Mouse (Mus musculus): ENCODE measurements around the gene Thoc2. TPM values are rescaled to one million over a fixed set of nuclear protein-coding genes. Genes with fewer than 3 reads are reported as not detected.
"Not testable (repeated sequence)": the region's sequence is repeated elsewhere in the genome, so short reads cannot be mapped to it uniquely, and the experiment has no call there.

Gene Thoc2
- total and polyA plus RNA-seq, 3 experiments = 24.4 to 574 (median 43.0) TPM

GRCm38 (mm10) chrX:41931821-41932220 is 11.3 kb upstream of the Thoc2 start:
- H3K4me1 ChIP-seq (ENCODE audit: control insufficient read depth in 1 of 2, insufficient read depth in 2 of 2, low read length in 2 of 2); DNase-seq (ENCODE audit: low read depth, low spot score); H3K36me3 ChIP-seq (ENCODE audit: control insufficient read depth in 1 of 2, insufficient read depth in 2 of 2, low read length in 2 of 2); H3K9me3 ChIP-seq (replicated peaks; ENCODE audit: insufficient read depth, low read length); H3K4me3 ChIP-seq (ENCODE audit: control insufficient read depth in 1 of 2, insufficient read depth in 1 of 2, low read depth in 2 of 2, low read length in 2 of 2); H3K79me2 ChIP-seq (ENCODE audit: control insufficient read depth, insufficient read depth, low read length, poor library complexity); H3K27ac ChIP-seq (ENCODE audit: control insufficient read depth, low read depth, low read length); H3K9ac ChIP-seq (ENCODE audit: control insufficient read depth, low read depth, low read length, poor library complexity, severe bottlenecking); H3K27me3 ChIP-seq (ENCODE audit: control insufficient read depth in 1 of 2, insufficient read depth in 2 of 2, low read length in 2 of 2): not testable (repeated sequence)

GRCm38 (mm10) chrX:41924708-41925107 is 4.2 kb upstream of the Thoc2 start:
- no peaks in the 10 kb centered on the region; a peak in 1 of 4 replicates for H3K4me1 ChIP-seq (ENCODE audit: control insufficient read depth in 1 of 2, insufficient read depth in 2 of 2, low read length in 2 of 2)
- no peak overlapping the region for H3K9ac ChIP-seq (ENCODE audit: control insufficient read depth, low read depth, low read length, poor library complexity, severe bottlenecking)
- no peaks in the 10 kb centered on the region for H3K79me2 ChIP-seq (ENCODE audit: control insufficient read depth, insufficient read depth, low read length, poor library complexity)
- no peaks in the 10 kb centered on the region for H3K9me3 ChIP-seq (replicated peaks; ENCODE audit: insufficient read depth, low read length)
- TF ChIP-seq ELF1 (IDR thresholded peaks at IDR 0.05; ENCODE audit: low read depth, low read length) = no peak
- no peak for TF ChIP-seq GATA1 (IDR thresholded peaks at IDR 0.05; ENCODE audit: low read depth, low read length)
- TF ChIP-seq POLR2A (IDR thresholded peaks at IDR 0.05; ENCODE audit: control insufficient read depth in 1 of 2, insufficient read depth in 1 of 2, low read depth in 1 of 2, low read length in 2 of 2, poor library complexity in 1 of 2) = no peak
- TF ChIP-seq TCF12 (IDR thresholded peaks at IDR 0.05; ENCODE audit: low read depth, low read length) = no peak
- no peak for TF ChIP-seq POLR2AphosphoS5 (IDR thresholded peaks at IDR 0.05; ENCODE audit: borderline replicate concordance, low read depth, low read length)
- TF ChIP-seq MAZ (IDR thresholded peaks at IDR 0.05; ENCODE audit: low read depth, low read length) = no peak
- no peak for TF ChIP-seq MXI1 (IDR thresholded peaks at IDR 0.05; ENCODE audit: low read depth, low read length)
- H3K27me3 ChIP-seq (ENCODE audit: control insufficient read depth in 1 of 2, insufficient read depth in 2 of 2, low read length in 2 of 2) = no peaks in the 10 kb centered on the region
- no peak overlapping the region for H3K27ac ChIP-seq (ENCODE audit: control insufficient read depth, low read depth, low read length)
- H3K36me3 ChIP-seq (ENCODE audit: control insufficient read depth in 1 of 2, insufficient read depth in 2 of 2, low read length in 2 of 2) = no peaks in the 10 kb centered on the region
- DNase-seq (ENCODE audit: low read depth, low spot score) = no peak
- no peak overlapping the region for H3K4me3 ChIP-seq (ENCODE audit: control insufficient read depth in 1 of 2, insufficient read depth in 1 of 2, low read depth in 2 of 2, low read length in 2 of 2)

GRCm38 (mm10) chrX:41912061-41912401 is 8.4 kb downstream of the Thoc2 start:
- H3K9ac ChIP-seq (ENCODE audit: control insufficient read depth, low read depth, low read length, poor library complexity, severe bottlenecking) = peak overlapping the region; percentile 87
- H3K36me3 ChIP-seq (ENCODE audit: control insufficient read depth in 1 of 2, insufficient read depth in 2 of 2, low read length in 2 of 2) = peaks cover 0 to 8% of the 10 kb centered on the region in 2 experiments; a peak in 3 of 4 replicates
- no peaks in the 10 kb centered on the region for H3K9me3 ChIP-seq (replicated peaks; ENCODE audit: insufficient read depth, low read length)
- H3K4me1 ChIP-seq (ENCODE audit: control insufficient read depth in 1 of 2, insufficient read depth in 2 of 2, low read length in 2 of 2) = peaks cover 0 to 6% of the 10 kb centered on the region in 2 experiments; a peak in 2 of 4 replicates
- H3K27me3 ChIP-seq (ENCODE audit: control insufficient read depth in 1 of 2, insufficient read depth in 2 of 2, low read length in 2 of 2) = no peaks in the 10 kb centered on the region
- DNase-seq (ENCODE audit: low read depth, low spot score) = no peak
- peaks cover 39% of the 10 kb centered on the region for H3K79me2 ChIP-seq (ENCODE audit: control insufficient read depth, insufficient read depth, low read length, poor library complexity)
- no peak for TF ChIP-seq USF1 (IDR thresholded peaks at IDR 0.05; ENCODE audit: low read depth, low read length)
- peak; percentile 18; the same call in 1 of the 2 replicates for TF ChIP-seq GATA1 (IDR thresholded peaks at IDR 0.05; ENCODE audit: low read depth, low read length)
- no peak for TF ChIP-seq HCFC1 (IDR thresholded peaks at IDR 0.05; ENCODE audit: low read depth, low read length)
- 0 out of 4 replicates have a peak, but pooled peaks of 1 of the 2 experiments have one; percentile 16 for TF ChIP-seq EP300 (IDR thresholded peaks at IDR 0.05; ENCODE audit: low read depth in 1 of 2, low read length in 2 of 2)
- TF ChIP-seq ZKSCAN1 (IDR thresholded peaks at IDR 0.05; ENCODE audit: low read depth, low read length) = no peak
- TF ChIP-seq POLR2A (IDR thresholded peaks at IDR 0.05; ENCODE audit: control insufficient read depth in 1 of 2, insufficient read depth in 1 of 2, low read depth in 1 of 2, low read length in 2 of 2, poor library complexity in 1 of 2) = peak in 1 of 2 experiments; percentile 82; a peak in 1 of 4 replicates
- TF ChIP-seq SIN3A (IDR thresholded peaks at IDR 0.05; ENCODE audit: low read length) = 0 out of 2 replicates have a peak, but pooled peaks have one; percentile 7
- H3K27ac ChIP-seq (ENCODE audit: control insufficient read depth, low read depth, low read length) = peak overlapping the region; percentile 100
- H3K4me3 ChIP-seq (ENCODE audit: control insufficient read depth in 1 of 2, insufficient read depth in 1 of 2, low read depth in 2 of 2, low read length in 2 of 2) = peak overlapping the region; percentile 17 to 97

Measured in MEL (cell line).